ENCODE assay signal across 12 mouse cellular contexts in genomic region chr6:30176496-30176895, GRCm38 (mm10).
DNase-seq lines count a peak whose midpoint lies in the region; ATAC-seq and TF ChIP-seq lines count a peak whose summit lies in the region.
"Had no signal": no experiment of that assay in that cellular context is flagged by ENCODE, and none has a peak within 500 bp of the region (broad histone marks: within the 10 kb centered on the region; RNA-seq: fewer than 3 reads in every experiment).

No protein-coding gene starts in this region.

- peaks cover 5% of the 10 kb centered on the region; the same call in 1 of the 2 replicates for H3K9me3 ChIP-seq in forebrain, postnatal 0 days (ENCODE audit: low read length)
- H3K9me3 ChIP-seq in forebrain, embryonic 13.5 days (replicated peaks) = no peaks in the 10 kb centered on the region
- H3K9me3 ChIP-seq in kidney, embryonic 16.5 days (ENCODE audit: low read length) = no peaks in the 10 kb centered on the region; the same call in 1 of the 2 replicates
- no peaks in the 10 kb centered on the region for H3K9me3 ChIP-seq in intestine, embryonic 15.5 days

- no peak for TF ChIP-seq POLR2A in thymus, adult 2 months (IDR thresholded peaks at IDR 0.05; ENCODE audit: control insufficient read depth, extremely low read depth, insufficient read depth, low read length, poor library complexity)

- no peaks in the 10 kb centered on the region for H3K36me3 ChIP-seq in forebrain, postnatal 0 days (ENCODE audit: insufficient read depth)
- no peaks in the 10 kb centered on the region for H3K36me3 ChIP-seq in forebrain, embryonic 13.5 days (ENCODE audit: poor library complexity, severe bottlenecking)
- H3K36me3 ChIP-seq in kidney, embryonic 16.5 days (ENCODE audit: insufficient read depth, low read length) = no peaks in the 10 kb centered on the region
- H3K36me3 ChIP-seq in intestine, embryonic 15.5 days = no peaks in the 10 kb centered on the region
- H3K36me3 ChIP-seq in thymus, adult 2 months (ENCODE audit: control insufficient read depth, insufficient read depth, low read length) = no peaks in the 10 kb centered on the region

- DNase-seq in forebrain, postnatal 0 days = peak; percentile 42
- no peak for DNase-seq in kidney, postnatal 36 days
- DNase-seq in B cell, adult 2 months = peak; percentile 35 to 36
- no peak for DNase-seq in thymus, adult 2 months
- no peak for DNase-seq in left cerebral cortex, postnatal 10 days (ENCODE audit: extremely low spot score in 1 of 2, low spot score in 2 of 2)
- DNase-seq: layer of hippocampus, postnatal 36 days; right cerebral cortex, postnatal 14 days had no signal

- no peak for ATAC-seq in forebrain, postnatal 0 days
- no peak for ATAC-seq in forebrain, embryonic 13.5 days
- ATAC-seq in kidney, embryonic 16.5 days (ENCODE audit: low FRiP score, low TSS enrichment) = no peak
- no peak for ATAC-seq in intestine, embryonic 15.5 days
- ATAC-seq: forebrain, embryonic 16.5 days had no signal

- H3K4me3 ChIP-seq in forebrain, postnatal 0 days (ENCODE audit: low read depth, low read length) = no peak overlapping the region
- no peak overlapping the region for H3K4me3 ChIP-seq in forebrain, embryonic 13.5 days
- H3K4me3 ChIP-seq in kidney, embryonic 16.5 days (ENCODE audit: low read length) = peak overlapping the region; percentile 56; the same call in 1 of the 2 replicates
- no peak overlapping the region for H3K4me3 ChIP-seq in intestine, embryonic 15.5 days (replicated peaks)
- no peak overlapping the region for H3K4me3 ChIP-seq in thymus, adult 2 months (ENCODE audit: control insufficient read depth, insufficient read depth, low read length)

- no peak overlapping the region for H3K4me2 ChIP-seq in forebrain, postnatal 0 days (ENCODE audit: low read depth)
- no peak overlapping the region for H3K4me2 ChIP-seq in forebrain, embryonic 13.5 days
- H3K4me2 ChIP-seq in kidney, embryonic 16.5 days (replicated peaks; ENCODE audit: low read depth, low read length) = no peak overlapping the region
- peak overlapping the region; percentile 72 for H3K4me2 ChIP-seq in intestine, embryonic 15.5 days (replicated peaks)

- 6% methylated on average over 12 of the region's 12 CpGs for WGBS in forebrain, postnatal 0 days
- WGBS in forebrain, embryonic 13.5 days = 3% methylated on average over 12 of the region's 12 CpGs
- WGBS in kidney, embryonic 16.5 days = 3% methylated on average over 12 of the region's 12 CpGs
- WGBS in intestine, embryonic 15.5 days = 5% methylated on average over 12 of the region's 12 CpGs
- 11% methylated on average over 12 of the region's 12 CpGs for WGBS in thymus, adult 2 months

- H3K27me3 ChIP-seq in forebrain, postnatal 0 days (ENCODE audit: insufficient read depth, low read length) = peaks cover 75% of the 10 kb centered on the region
- H3K27me3 ChIP-seq in forebrain, embryonic 13.5 days = peaks cover 99% of the 10 kb centered on the region
- H3K27me3 ChIP-seq in kidney, embryonic 16.5 days (ENCODE audit: insufficient read depth, low read length) = peaks cover 97% of the 10 kb centered on the region
- H3K27me3 ChIP-seq in intestine, embryonic 15.5 days (replicated peaks) = peaks cover 92% of the 10 kb centered on the region
- peaks cover 67% of the 10 kb centered on the region for H3K27me3 ChIP-seq in thymus, adult 2 months (ENCODE audit: control insufficient read depth, insufficient read depth, low read length)

- H3K27ac ChIP-seq in forebrain, postnatal 0 days (ENCODE audit: low read depth, low read length) = no peak overlapping the region
- H3K27ac ChIP-seq in forebrain, embryonic 13.5 days = no peak overlapping the region
- H3K27ac ChIP-seq in kidney, embryonic 16.5 days (ENCODE audit: low read length) = no peak overlapping the region
- H3K27ac ChIP-seq in intestine, embryonic 15.5 days = no peak overlapping the region
- no peak overlapping the region for H3K27ac ChIP-seq in thymus, adult 2 months (ENCODE audit: control insufficient read depth, insufficient read depth, low read length)
- H3K27ac ChIP-seq: stomach, postnatal 0 days had no signal

- H3K9ac ChIP-seq in forebrain, postnatal 0 days = no peak overlapping the region
- no peak overlapping the region for H3K9ac ChIP-seq in forebrain, embryonic 13.5 days
- H3K9ac ChIP-seq in kidney, embryonic 16.5 days (replicated peaks; ENCODE audit: low read length) = no peak overlapping the region
- no peak overlapping the region for H3K9ac ChIP-seq in intestine, embryonic 15.5 days

- intact Hi-C loops in left cerebral cortex, postnatal 10 days (cut with DNase I) = no loop called here

- TF ChIP-seq CTCF in forebrain, postnatal 0 days (IDR thresholded peaks at IDR 0.05; ENCODE audit: low read depth) = no peak
- TF ChIP-seq CTCF in thymus, adult 2 months (IDR thresholded peaks at IDR 0.05; ENCODE audit: borderline replicate concordance, control insufficient read depth, extremely low read depth, insufficient read depth, low read length, poor library complexity) = no peak

- H3K4me1 ChIP-seq in forebrain, postnatal 0 days (ENCODE audit: insufficient read depth) = no peaks in the 10 kb centered on the region
- H3K4me1 ChIP-seq in forebrain, embryonic 13.5 days = peaks cover 53% of the 10 kb centered on the region
- H3K4me1 ChIP-seq in kidney, embryonic 16.5 days (ENCODE audit: insufficient read depth, low read length) = peaks cover 47% of the 10 kb centered on the region
- peaks cover 56% of the 10 kb centered on the region for H3K4me1 ChIP-seq in intestine, embryonic 15.5 days (replicated peaks)
- peaks cover 34% of the 10 kb centered on the region for H3K4me1 ChIP-seq in thymus, adult 2 months (replicated peaks; ENCODE audit: control insufficient read depth, insufficient read depth, low read length)

Comparison
In these comparisons a context has a peak if more than half of its experiments do, and no peak if none do; other contexts are left out.
1. DNase-seq: peak in forebrain, postnatal 0 days (single experiment) and B cell, adult 2 months (2 of 2); none in kidney, postnatal 36 days (0 of 2), thymus, adult 2 months (single experiment) and left cerebral cortex, postnatal 10 days (0 of 2).